Mouse (Mus musculus) 3T3-L1 (cell line): ENCODE measurements around the gene Camk2d.
A peak's percentile ranks its signal among the peaks of the same experiment; 100 is the strongest.

Experiments used
- DNase-seq: peaks from one replicate; pipeline ENCODE4 v3.0.0-alpha.2; 2015; ENCODE audit warnings: low read depth, low spot score

Camk2d gene

GRCm38 (mm10) chr3:126596086-126596485, at the start of gene Camk2d:
TSS of gene Camk2d (plus strand) at chr3:126596302.
- peak; percentile 99 for DNase-seq

GRCm38 (mm10) chr3:126547941-126548340, 48.2 kb upstream of the Camk2d start:
- DNase-seq: peak; percentile 52

- no peak for DNase-seq
These were observed 32.5 kb upstream of the Camk2d start for GRCm38 (mm10) chr3:126563646-126564045.

- DNase-seq: peak; percentile 99
These were observed 25.5 kb upstream of the Camk2d start for GRCm38 (mm10) chr3:126570628-126571027.

- DNase-seq: no peak
These were observed 23.2 kb upstream of the Camk2d start for GRCm38 (mm10) chr3:126572915-126573314.

- peak; percentile 62 for DNase-seq
These were observed 20.2 kb upstream of the Camk2d start for GRCm38 (mm10) chr3:126575927-126576326.

- peak; percentile 39 for DNase-seq
These were observed 10.0 kb upstream of the Camk2d start for GRCm38 (mm10) chr3:126586134-126586533.

GRCm38 (mm10) chr3:126587477-126587876, 8.6 kb upstream of the Camk2d start:
- peak; percentile 58 for DNase-seq

GRCm38 (mm10) chr3:126589556-126589955, 6.5 kb upstream of the Camk2d start:
- DNase-seq: no peak

GRCm38 (mm10) chr3:126595456-126595855, 646 bp upstream of the Camk2d start:
- peak; percentile 62 for DNase-seq

GRCm38 (mm10) chr3:126596491-126597160, 524 bp downstream of the Camk2d start:
- DNase-seq: peak; percentile 81

GRCm38 (mm10) chr3:126597161-126597595, 1.1 kb downstream of the Camk2d start:
- no peak for DNase-seq

GRCm38 (mm10) chr3:126597596-126598328, 1.7 kb downstream of the Camk2d start:
- DNase-seq: peak; percentile 61

GRCm38 (mm10) chr3:126598329-126598676, 2.2 kb downstream of the Camk2d start:
- DNase-seq: no peak

- peak; percentile 24 for DNase-seq
These were observed 2.8 kb downstream of the Camk2d start for GRCm38 (mm10) chr3:126598881-126599280.

GRCm38 (mm10) chr3:126599335-126599734, 3.2 kb downstream of the Camk2d start:
- DNase-seq: peak; percentile 41

GRCm38 (mm10) chr3:126599936-126600335, 3.8 kb downstream of the Camk2d start:
- peak; percentile 57 for DNase-seq

GRCm38 (mm10) chr3:126602772-126603171, 6.7 kb downstream of the Camk2d start:
- no peak for DNase-seq

GRCm38 (mm10) chr3:126604656-126605434, 8.7 kb downstream of the Camk2d start:
- DNase-seq: no peak

GRCm38 (mm10) chr3:126609310-126609709, 13.2 kb downstream of the Camk2d start:
- DNase-seq: no peak

GRCm38 (mm10) chr3:126609795-126610451, 13.8 kb downstream of the Camk2d start:
- DNase-seq: no peak

- DNase-seq: peak; percentile 90
These were observed 15.5 kb downstream of the Camk2d start for GRCm38 (mm10) chr3:126611624-126612023.
